Mouse (Mus musculus) urinary bladder, adult 2 months (tissue): ENCODE data around the gene Smad3. TPM values are rescaled to one million over a fixed set of nuclear protein-coding genes. Genes with fewer than 3 reads are reported as not detected.

Source experiments
- DNase-seq: peaks from one replicate; pipeline ENCODE4 v3.0.0; 2022; ENCODE audit warnings: low spot score
- polyA plus RNA-seq: library from polyadenylated mRNA; depleted of rRNA; stranded (reverse); fragments of >200 nt; gene quantifications from 2 replicates; pipeline ENCODE4 v1.2.3, GENCODE M21; 2012

The Smad3 gene
- polyA plus RNA-seq, 1 experiment = 33.3 TPM

GRCm38 (mm10) chr9:63664792-63665646, 92.8 kb downstream of the Smad3 start:
- no peak for DNase-seq

GRCm38 (mm10) chr9:63664300-63664745, 93.5 kb downstream of the Smad3 start:
- DNase-seq = no peak

- no peak for DNase-seq
Observed at GRCm38 (mm10) chr9:63663222-63663621, 94.6 kb downstream of the Smad3 start.

- DNase-seq = no peak
Observed at GRCm38 (mm10) chr9:63662759-63663158, 95.0 kb downstream of the Smad3 start.

- DNase-seq = no peak
Observed at GRCm38 (mm10) chr9:63660691-63661090, 97.1 kb downstream of the Smad3 start.

- no peak for DNase-seq
Observed at GRCm38 (mm10) chr9:63660061-63660460, 97.7 kb downstream of the Smad3 start.

GRCm38 (mm10) chr9:63658970-63659371, 98.8 kb downstream of the Smad3 start:
- DNase-seq = no peak

GRCm38 (mm10) chr9:63658436-63658835, 99.4 kb downstream of the Smad3 start:
- no peak for DNase-seq

- no peak for DNase-seq
Observed at GRCm38 (mm10) chr9:63657167-63657566, 100.6 kb downstream of the Smad3 start.

GRCm38 (mm10) chr9:63655092-63655491, 102.7 kb downstream of the Smad3 start:
- no peak for DNase-seq

GRCm38 (mm10) chr9:63654575-63654974, 103.2 kb downstream of the Smad3 start:
- DNase-seq = no peak

- no peak for DNase-seq
Observed at GRCm38 (mm10) chr9:63653666-63654065, 104.1 kb downstream of the Smad3 start.

GRCm38 (mm10) chr9:63651594-63651993, 106.2 kb downstream of the Smad3 start:
- no peak for DNase-seq

- peak; percentile 27 for DNase-seq
Observed at GRCm38 (mm10) chr9:63650905-63651304, 106.9 kb downstream of the Smad3 start.

GRCm38 (mm10) chr9:63649841-63650545, 107.8 kb downstream of the Smad3 start:
- DNase-seq = no peak

- DNase-seq = no peak
Observed at GRCm38 (mm10) chr9:63648520-63648918, 109.3 kb downstream of the Smad3 start.

GRCm38 (mm10) chr9:63647581-63648519, 109.9 kb downstream of the Smad3 start:
- DNase-seq = no peak

GRCm38 (mm10) chr9:63645084-63645483, 112.7 kb downstream of the Smad3 start:
- no peak for DNase-seq

- no peak for DNase-seq
Observed at GRCm38 (mm10) chr9:63644011-63644410, 113.8 kb downstream of the Smad3 start.

- DNase-seq = no peak
Observed at GRCm38 (mm10) chr9:63641983-63642646, 115.7 kb downstream of the Smad3 start.

GRCm38 (mm10) chr9:63636113-63636512, 121.7 kb downstream of the Smad3 start:
- DNase-seq = no peak
